Mouse (Mus musculus): ENCODE measurements at regions not wholly inside any gene's neighbourhood (a gene's known extent, or its start where the extent isn't known, plus 50 kb on each side); places are given as distances from the start of the nearest gene placed in this dataset.

DNA sequence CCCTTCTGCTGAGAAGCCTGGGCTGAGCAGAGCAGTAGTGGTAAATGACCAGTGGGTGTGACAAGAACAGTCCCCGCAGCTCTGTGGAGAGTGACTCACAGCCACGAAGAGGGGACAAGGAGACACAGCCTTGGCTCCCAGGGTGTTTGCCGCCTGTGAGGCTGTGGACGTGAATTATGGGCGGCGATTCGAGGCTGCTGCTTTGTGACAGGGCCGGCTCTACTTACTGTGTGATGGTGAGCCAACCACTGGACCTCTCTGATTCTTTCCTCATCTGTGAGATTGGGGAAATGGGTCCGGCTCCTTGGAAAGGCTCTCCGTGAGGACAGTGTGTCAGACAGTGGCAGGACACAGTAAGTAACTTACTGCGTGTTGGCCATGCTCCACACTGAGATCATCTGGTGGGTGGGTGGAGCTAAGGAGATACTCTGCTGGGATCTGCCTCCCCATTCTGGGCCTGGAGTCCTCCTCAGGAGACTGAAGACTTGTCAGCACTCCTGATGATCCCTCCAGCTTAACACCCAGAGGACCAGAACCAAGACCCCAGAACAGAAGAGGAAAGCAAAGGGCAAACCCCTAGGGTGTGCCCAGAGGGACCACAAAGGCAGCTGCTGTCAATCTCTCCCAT is 233.3 kb upstream of the Tle3 start:
- DNase-seq (ENCODE audit: low spot score in 2 of 2), result no peak

DNA sequence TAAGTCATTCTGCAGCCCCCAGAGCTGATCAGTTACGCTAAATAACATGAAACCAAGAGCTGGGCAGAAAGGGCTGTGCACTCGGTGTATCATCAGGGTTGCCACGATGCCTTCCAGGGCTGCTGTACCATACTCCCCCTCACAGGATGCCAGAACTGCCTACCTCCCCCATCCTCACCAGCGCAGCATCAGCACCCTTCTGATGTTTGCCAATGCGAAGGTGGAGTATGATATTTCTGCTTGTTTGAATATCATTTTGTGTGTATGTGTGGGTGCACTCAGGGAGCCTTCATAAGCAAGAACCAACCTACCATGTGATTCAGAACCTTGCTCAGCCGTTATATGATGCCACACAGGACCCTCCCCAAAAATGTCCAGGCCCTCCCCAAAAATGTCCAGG is 229.1 kb upstream of the Tle3 start:
- no peak for DNase-seq (ENCODE audit: low spot score in 2 of 2)

DNA sequence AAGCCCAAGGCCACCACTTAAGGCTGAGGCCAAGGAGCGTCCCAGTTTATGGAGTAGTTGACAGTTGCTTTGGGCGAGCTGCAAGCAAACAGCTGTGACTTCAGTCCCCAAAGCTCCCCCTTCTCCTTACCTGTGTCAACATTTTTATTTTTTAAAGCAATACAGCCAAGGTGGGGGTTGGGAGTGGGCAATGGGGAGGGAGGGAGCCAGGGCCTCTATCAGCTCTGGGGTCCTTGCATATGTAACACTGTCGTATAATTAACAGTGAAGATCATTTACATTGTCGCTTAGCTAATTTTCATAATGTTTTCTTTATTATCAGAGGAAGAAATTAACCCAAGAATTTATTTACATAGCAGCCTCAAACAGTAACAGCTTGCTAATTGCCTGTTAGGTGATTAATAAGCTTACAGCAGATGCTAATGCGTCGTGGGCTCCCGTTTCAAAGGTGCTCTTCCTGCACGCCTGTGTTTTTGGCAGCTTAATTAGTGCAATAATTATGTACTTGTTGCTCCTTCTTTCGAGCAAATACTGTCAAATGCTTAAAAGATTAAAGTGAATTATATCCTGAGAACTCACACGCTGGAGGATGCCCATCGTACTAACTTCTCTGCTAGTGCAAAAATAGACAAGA is 227.4 kb upstream of the Tle3 start:
- DNase-seq (ENCODE audit: low spot score in 2 of 2), result no peak

DNA sequence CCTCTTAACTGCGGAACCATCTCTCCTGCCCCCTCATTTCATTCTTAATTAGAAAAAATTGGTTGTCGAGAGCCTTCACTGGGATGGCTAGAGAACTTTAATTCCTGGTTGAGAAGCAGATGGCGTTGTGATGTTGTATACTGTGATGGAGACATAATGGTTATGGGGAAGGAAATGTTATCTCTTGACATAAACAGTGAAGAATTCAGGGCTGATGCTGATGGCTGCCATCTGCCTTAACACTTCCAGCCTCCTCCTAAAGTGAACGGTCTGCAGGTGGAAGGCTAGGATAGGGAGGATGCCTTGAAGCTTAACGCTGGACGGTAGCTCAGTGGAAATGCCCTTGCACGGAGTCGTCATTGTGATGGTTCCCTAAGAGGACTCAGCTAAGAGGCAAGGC is 226.4 kb upstream of the Tle3 start:
- no peak for DNase-seq (ENCODE audit: low spot score in 2 of 2)

DNA sequence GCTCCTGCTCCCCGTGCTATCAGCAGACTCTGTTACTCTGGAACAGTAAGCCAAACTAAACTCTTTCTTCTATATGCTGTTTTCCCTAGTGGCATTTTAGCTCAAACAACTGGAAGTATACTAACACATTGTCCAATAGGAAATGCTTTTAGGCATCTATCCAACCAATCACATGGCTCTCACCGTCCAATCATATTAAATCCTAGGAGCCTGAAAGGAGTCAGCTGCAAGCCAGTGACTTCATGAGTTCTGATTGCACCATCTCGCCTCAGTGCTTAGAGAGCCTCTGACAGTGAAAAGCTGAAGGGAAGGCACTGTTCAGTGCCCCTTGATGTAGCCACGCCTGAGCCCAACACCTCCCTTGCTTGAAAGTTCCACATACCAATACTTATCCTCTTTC is 221.0 kb upstream of the Tle3 start:
- no peak for DNase-seq (ENCODE audit: low spot score in 2 of 2)

DNA sequence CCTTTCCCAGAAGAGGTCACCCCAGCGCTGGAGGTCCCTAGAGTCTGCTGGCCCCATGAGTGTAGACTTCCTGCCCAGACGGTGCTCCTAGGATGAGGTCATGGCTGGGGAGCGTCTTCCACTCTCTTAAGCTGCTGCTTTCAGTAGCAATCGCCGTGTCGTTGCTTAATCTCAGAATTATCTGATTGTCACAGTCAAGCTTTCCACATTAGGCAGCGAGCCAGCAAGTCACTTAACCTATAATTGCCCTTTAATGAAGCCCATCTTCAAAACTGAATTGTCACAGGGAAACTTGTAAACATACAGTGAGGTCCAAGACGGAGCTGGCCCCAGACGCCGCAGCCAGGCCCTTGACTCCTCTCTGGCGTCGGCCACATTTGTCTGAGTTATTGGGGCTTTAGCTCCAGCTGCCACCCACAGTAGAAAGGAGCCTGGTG is 220.2 kb upstream of the Tle3 start:
- no peak for DNase-seq (ENCODE audit: low spot score in 2 of 2)

DNA sequence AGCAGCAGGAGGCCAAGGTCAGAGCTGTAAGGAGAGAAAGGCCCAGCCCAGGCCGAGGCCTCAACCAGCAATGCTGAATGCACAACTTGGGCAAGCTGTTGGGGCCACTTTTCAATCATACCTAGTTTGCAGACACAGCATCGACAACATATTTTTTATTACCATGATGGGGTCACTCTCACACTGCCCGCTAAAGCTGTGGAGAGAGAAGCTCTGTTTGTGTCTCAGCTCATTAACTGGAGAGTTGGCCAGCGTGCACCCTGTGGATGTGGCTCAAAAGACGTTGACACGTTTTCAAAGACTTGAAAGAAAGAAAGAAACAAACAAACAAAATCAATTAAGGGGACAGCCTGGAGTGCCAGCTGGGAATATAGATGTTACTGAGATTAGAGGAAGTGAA is 217.4 kb upstream of the Tle3 start:
- DNase-seq (ENCODE audit: low spot score in 2 of 2), result no peak

DNA sequence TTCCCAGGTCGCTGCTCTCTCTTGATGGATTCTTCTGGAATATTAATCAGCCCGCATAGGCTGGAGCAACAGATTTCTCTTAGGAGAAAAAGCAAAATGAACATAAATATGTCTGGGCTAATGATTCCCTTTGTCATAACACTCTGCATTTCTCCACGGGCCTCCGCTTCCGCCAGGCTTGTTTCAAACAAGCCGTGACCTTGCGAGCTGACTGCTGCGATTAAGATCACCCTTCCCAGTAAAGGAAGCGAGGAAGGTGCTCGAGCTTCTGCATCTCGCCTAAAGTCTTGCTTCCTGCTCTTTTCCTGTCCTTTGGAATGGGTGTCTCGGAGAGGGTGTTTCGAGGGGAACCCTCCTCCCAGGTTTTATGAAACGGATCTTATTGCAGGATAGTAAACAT is 216.3 kb upstream of the Tle3 start:
- no peak for DNase-seq (ENCODE audit: low spot score in 2 of 2)

DNA sequence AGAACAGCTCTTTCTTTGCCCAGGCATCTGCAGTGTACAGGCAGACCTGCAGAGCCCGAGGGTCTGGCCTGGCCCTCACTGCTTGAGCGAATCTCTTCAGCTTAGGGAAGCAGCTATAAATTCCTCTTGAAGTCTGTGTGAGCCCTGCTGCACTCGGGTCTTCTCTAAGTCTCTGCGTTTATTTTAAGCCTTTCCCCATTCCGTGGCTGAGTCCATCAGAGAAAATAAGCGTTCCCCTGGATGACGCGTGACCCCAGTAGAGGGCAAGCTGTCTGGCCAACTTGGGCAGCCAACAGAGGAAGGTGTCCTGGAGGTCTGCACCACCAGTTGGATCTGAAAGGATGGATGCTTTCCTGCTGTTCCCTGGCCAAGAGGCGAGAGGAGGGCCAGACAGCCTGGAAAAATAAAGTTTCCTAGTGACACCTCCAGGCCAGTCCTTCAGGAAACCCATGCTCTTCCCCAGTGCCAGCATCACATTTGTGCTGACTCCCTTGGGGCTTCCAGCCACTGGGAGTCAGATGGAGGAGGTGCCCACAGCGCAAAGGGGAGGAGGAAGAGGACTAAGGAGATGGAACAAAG is 213.9 kb upstream of the Tle3 start:
- no peak for DNase-seq (ENCODE audit: low spot score in 2 of 2)

DNA sequence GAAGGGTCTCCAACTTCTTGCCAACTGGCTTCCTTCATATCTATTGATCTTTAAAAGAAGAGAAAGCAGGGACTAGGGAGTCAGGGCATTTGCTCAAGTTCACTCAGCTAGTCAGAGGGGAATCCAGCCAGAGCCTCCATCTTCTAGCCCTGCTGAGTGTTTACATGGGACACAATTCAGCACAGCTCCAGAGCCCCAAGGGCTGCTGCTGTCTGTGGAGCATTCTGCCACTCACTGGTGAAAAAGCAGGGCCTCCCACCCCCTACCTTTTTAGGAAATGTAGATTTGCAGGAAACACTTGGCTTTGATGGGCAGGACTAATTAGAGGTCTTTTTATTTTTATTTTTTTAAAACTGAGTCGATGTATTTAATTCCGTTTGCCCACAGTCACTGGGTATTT is 213.0 kb upstream of the Tle3 start:
- DNase-seq (ENCODE audit: low spot score in 2 of 2), result no peak

DNA sequence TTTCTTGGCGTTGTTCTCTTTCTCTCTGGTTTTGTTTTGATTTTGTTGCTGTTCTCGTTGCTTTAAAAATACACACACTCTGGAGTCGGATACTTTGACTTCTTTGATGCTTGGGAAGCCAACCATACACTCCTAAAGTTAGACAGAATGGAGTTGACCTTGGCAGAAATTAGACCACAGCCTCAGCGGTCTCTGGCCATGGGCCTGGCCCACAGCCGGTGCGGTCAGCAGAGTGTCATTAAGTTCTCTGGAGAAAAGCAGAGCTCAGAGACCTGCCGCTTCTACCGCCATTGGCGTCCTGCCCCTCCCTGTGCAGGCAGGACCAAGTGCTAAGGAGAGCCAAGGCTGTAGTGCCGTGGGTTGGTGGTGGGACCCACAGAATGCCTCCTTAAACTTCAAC is 212.6 kb upstream of the Tle3 start:
- no peak for DNase-seq (ENCODE audit: low spot score in 2 of 2)

DNA sequence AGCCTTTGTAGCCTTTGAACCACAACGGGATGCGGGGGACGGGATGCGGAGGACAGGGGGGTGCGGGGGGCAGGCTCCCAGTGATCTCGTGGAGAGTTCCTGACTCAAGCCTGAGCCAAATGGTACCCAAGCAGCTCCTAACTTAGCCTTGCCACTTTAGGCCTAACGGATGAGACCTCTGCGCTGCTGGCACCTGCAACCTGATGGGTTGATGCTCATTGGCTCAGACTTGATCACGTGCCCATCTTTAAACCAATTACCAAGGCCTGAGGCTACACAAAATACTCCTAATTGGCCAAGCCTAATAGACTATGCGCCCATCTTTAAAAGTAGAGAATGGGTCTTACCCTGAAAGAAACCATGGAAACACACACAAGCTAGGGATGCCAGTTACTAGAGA is 209.3 kb upstream of the Tle3 start:
- DNase-seq (ENCODE audit: low spot score in 2 of 2), result no peak

DNA sequence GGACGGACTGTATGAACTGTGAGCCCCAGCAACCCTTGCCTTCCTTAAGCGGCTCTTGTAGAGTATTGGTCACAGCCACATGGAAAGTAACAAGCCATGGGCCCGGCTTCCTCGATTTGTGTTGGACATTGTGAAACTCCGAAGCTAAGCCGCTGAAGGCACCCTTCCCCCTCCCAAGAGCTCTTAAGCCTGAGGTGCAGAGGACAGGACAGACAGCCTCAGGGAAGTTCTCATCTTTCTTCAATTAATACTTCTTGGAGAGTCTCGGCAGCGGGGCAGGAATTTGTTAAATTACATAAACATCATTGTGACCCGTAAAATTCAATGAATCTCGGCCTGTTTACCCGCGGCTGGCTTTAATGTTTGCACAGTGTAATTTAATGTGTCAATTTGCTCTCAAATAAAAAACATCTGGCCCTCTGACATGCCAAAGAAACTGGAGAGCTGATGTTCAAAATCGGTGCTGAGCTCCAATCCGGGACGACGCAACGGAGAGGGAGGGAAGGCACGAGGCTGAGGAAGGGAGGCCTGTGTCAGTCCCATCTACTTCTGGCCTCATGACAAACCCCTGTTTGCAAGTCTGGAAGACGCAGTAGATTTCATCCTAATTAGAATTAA is 208.4 kb upstream of the Tle3 start:
- no peak for DNase-seq (ENCODE audit: low spot score in 2 of 2)

DNA sequence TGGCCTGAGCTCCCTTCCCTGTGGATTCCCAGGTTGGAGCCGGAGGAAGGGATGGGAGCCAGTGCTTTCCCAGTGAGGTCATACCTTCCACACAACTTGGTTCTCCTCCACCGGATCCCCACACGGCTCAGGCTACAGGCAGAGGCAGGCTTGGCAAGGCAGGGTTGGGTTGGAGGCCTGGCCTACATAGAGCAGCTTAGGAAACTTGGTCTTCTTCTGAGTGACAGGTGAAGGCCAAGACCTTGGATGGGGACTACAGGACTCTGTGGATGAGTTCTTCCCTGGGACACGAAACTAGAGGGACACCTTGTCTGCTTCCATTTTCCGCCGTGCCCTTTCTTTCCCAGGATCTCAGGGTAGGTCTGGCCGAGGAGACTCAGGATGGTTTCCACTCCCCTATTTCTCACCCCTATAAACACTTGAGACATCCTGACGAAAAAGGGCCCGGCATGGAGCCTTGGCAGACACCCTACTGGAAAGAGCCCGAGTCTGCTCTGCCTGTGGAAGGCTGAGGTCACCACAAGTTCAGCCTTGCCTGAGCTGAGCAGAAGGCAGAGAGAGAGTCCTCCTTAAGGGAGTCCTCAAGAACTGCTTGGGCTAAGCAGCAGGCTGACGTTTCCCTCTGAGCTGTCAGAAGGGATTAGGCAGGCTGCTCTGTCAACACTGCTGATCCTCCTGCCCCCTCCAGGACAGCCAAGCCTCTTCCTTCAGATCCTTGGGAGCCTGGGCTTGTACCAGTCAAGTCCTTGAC is 207.5 kb upstream of the Tle3 start:
- DNase-seq (ENCODE audit: low spot score in 2 of 2), result no peak

DNA sequence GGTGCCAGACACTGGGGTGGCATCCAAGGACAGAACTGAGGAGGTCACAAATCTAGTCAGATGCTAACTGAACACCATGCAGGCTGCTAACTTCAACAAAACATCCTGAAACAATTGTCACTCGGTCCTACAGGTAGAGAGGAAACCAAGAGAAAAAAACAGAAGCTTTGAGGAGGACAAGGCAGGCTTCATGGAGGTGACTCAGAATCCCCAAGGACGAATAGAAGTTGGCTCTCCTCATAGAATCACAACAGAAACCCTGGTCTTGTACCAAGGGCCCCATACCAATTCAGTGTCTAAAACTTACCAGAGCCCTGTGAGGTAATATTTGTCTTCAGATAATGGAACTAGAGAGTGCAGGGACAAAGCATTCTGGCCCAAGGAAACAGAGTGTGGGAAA is 206.1 kb upstream of the Tle3 start:
- no peak for DNase-seq (ENCODE audit: low spot score in 2 of 2)

DNA sequence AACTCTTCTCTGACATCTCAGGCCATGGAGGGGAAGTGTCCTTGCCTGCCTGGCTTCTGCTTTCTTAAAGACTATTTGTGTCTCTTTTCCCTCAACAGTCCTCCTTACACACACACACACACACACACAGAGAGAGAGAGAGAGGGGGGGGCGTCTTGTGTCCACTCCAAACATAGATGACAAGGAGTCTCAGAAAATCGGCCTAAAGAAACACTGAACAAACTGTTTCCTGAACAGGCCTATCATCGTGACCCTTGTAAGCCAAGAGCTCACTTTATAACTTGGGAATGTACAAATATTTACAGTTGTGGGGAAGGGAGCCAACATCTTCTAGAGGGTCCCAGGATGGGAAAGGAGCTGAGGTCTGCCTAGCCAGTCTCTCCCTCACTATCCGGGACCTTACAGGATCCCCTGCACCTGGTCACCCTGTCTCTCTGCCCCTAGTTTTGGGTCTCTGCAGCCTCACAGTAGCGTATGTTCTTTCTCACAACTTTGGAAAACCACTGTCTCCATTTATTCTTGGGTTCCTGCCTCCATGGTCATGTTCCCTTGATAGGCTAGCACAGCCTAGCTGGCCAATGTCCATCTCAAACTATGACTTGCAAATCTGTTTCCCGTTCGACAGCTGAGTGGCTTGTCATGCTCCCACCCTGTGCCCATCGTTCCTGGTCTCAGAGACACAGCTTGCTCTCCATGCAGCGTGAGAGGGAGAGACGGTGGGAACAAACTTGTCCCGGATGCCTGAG is 204.9 kb upstream of the Tle3 start:
- DNase-seq (ENCODE audit: low spot score in 2 of 2), result no peak

DNA sequence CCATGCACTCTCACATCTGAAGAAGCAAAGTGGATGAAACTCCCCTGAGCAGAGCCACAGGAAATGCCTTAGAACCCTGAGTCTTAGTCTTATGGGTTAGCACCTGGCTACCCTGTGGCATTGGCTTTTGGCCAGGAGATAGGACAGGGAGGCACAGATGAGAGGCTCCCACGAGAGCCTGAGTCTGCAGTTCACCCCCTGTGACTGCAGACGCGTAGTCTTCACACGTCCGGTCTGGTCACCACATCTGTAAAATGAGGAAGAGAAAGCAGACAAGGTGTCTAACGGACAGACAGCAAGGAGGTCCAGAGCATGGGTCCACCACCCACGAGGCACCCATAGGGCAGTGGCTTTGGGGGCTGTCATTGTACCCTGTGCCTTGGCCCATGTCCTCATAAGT is 203.2 kb upstream of the Tle3 start:
- DNase-seq (ENCODE audit: low spot score in 2 of 2), result no peak

DNA sequence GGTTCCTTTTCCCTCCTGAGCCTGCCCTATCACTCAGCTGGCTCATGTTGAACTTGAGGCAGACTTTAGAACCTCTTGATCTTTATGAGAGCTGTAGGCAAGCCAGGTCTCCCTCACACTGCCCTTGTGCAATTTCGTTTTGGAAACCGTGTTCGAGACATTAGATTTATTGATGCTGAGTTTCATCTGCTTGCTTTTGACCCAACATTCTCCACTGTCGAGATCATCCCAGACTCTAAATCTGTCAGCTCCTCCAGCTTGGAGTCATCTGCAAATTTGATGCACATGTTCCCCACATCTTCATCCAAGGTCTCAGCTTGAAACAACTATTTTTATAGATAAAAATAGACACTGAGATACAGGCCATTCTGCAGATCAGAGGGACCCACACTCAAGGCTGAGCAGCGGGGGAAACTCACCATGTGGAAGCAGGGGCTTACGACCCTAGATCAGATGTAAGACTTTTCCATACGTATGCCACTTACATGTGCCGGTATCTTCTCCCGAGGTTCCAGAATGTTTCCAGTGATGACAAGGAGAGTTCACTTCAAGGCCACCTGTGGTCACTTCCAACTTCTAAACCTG is 202.6 kb upstream of the Tle3 start:
- no peak for DNase-seq (ENCODE audit: low spot score in 2 of 2)

DNA sequence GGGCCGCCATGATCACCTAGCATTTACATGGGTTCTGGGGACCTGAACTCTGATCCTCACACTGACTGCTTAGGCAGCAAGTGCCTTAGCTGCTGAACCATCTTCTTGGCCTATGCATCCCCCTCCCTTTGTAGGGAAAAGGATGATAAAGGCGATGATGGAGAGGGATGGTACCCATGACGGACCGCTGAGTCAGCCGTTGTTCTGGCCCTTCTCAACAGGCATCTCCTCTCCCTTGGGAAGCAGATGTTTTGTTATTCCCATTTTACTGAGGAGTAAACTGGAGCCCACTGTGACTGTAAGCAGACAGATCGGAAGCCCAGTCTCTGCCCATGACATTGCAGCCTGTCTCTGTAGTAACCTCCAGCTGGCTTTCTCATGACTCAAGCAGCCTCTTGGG is 201.2 kb upstream of the Tle3 start:
- no peak for DNase-seq (ENCODE audit: low spot score in 2 of 2)

DNA sequence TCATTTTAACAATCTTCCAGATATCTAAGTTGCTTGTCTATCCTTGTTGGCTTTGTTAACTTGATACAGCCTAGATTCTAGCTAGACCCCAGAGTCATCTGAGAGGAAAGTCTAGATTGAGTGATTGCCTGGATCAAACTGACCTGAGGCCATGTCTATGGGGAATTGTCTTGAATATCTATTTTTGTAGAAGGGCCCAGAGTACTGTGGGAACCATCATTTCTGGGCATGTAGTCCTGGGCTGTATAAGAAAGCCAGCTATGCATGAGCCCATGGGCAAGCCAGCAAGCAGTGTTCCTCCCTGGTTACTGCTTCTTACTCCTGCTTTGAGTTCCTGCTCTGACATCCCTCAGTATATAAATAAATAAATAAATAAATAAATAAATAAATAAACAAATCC is 199.7 kb upstream of the Tle3 start:
- DNase-seq (ENCODE audit: low spot score in 2 of 2), result no peak

DNA sequence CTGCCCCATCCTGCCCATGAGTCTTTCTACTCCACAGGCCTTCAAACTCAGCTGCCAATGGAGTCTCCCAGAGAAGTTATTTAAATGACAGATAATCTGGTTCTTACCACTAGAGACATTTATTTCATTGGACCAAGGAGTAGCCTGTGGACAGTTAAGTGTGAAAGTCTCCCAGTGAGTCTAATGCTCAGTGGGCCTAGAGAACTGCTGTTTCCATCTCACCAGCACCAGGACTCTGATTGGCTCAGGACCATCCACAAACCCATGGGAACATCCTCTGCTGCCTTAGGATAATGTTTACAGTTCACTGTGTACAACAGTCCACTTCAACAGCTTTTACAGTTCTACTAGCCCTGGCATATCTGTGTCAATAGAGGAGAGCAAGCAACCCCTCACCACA is 198.6 kb upstream of the Tle3 start:
- DNase-seq (ENCODE audit: low spot score in 2 of 2), result no peak
